Mouse (Mus musculus) kidney, postnatal 0 days (tissue): Measurements from ENCODE around the gene Pla1a. TPM values are rescaled to one million over a fixed set of nuclear protein-coding genes. Genes with fewer than 3 reads are reported as not detected.

ENCODE experiments used
- ATAC-seq: fragments of 200-750 bp; cut with Nextera tagmentation; replicated peaks from 2 replicates; pipeline ENCODE4 v1.8.0; 2017; ENCODE audit warnings: low read depth, moderate number of reproducible peaks, moderate TSS enrichment, moderate library complexity; ENCODE audit not compliant: low FRiP score
- DNase-seq: peaks from one replicate; pipeline ENCODE4 v3.0.0-alpha.2; 2016; ENCODE audit warnings: low spot score
- H3K27ac ChIP-seq: fragments of 300-500 bp; sonication (generic); 2 replicates; pipeline ENCODE4 v1.5.1; 2014; ENCODE audit warnings: mild to moderate bottlenecking
- H3K27me3 ChIP-seq: fragments of 300-500 bp; sonication (generic); 2 replicates; pipeline ENCODE4 v1.6.1; 2014; ENCODE audit warnings: low read length, mixed read lengths; ENCODE audit not compliant: insufficient read depth
- H3K36me3 ChIP-seq: fragments of 300-500 bp; sonication (generic); 2 replicates; pipeline ENCODE4 v1.6.1; 2014; ENCODE audit warnings: low read length, mixed read lengths; ENCODE audit not compliant: insufficient read depth
- H3K4me1 ChIP-seq: fragments of 300-500 bp; sonication (generic); replicated peaks from 2 replicates; pipeline ENCODE4 v1.6.1; 2014; ENCODE audit warnings: antibody characterized with exemption, low read length, mixed read lengths; ENCODE audit not compliant: insufficient read depth
- H3K4me2 ChIP-seq: fragments of 300-500 bp; sonication (generic); 2 replicates; pipeline ENCODE4 v1.6.1; 2014; ENCODE audit warnings: mild to moderate bottlenecking, low read length, moderate library complexity, mixed read lengths
- H3K4me3 ChIP-seq: fragments of 300-500 bp; sonication (generic); replicated peaks from 2 replicates; pipeline ENCODE4 v1.5.1; 2014; ENCODE audit warnings: low read depth, low read length
- H3K9ac ChIP-seq: fragments of 300-500 bp; sonication (generic); 2 replicates; pipeline ENCODE4 v1.6.1; 2014; ENCODE audit warnings: low read depth, low read length
- H3K9me3 ChIP-seq: fragments of 300-500 bp; sonication (generic); replicated peaks from 2 replicates; pipeline ENCODE4 v1.6.1; 2016; ENCODE audit warnings: low read length, inconsistent platforms, mixed read lengths
- CTCF ChIP-seq: IDR thresholded peaks from 2 replicates; pipeline ENCODE4 v1.5.1; 2016; ENCODE audit warnings: antibody characterized with exemption, low read depth, mild to moderate bottlenecking, moderate library complexity
- WGBS: fragments of 180-500 bp; shearing (Covaris S2); extraction: QIAGEN DNeasy Blood & Tissue Kit; methylation state at CpG from one replicate; pipeline ENCODE4 v1.1.7; 2014; 5-methylcytosine and 5-hydroxymethylcytosine counted together
- polyA plus RNA-seq: library from polyadenylated mRNA; unstranded; fragments of >200 nt; fragmentation: Nextera tagmentation; extraction: Ambion mirVana; gene quantifications from 2 replicates; pipeline ENCODE4 v1.2.1, GENCODE M21; 2015

Pla1a gene
- polyA plus RNA-seq, 1 experiment from 2014 or later: 36.5 TPM

DNA sequence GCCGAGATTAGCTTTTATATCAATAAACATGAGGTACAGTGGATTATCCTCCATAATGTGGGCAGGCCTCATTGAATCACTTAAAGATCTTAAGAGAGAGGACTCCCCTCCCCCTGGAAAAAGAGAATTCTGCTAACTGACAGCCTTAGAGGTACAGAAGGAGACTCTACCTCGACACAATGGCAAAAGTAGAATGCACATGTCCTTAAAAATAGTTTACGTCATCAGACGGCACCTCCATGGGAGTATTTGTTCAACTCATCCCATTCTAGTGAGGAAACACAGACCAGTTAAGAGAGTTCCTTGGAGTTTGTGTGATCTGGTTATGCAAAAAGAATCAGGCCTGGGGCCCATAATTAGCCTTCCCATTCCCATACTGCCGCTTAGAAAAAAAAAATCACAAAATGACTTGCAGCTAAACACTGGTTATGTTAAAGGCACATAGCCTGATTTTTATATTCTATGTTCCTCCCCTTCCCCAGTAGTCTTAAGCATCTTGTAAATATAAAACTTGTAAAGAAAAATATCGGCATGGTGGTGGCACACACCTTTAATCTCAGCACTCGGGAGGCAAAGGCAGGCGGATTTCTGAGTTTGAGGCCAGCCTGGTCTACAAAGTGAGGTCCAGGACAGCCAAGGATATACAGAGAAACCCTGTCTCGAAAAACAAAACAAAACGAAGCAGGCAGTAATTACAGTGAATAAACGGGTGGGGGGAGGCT lies 21.7 kb upstream of the Pla1a start:
- Histone ChIP-seq H3K4me3 (no peak overlapping the region), H3K4me1 (0 out of 2 replicates have a peak, but pooled peaks cover 4% of the 10 kb centered on the region), H3K27ac (no peak overlapping the region), H3K9ac (no peak overlapping the region), H3K27me3 (no peaks in the 10 kb centered on the region), H3K9me3 (no peaks in the 10 kb centered on the region), H3K4me2 (no peak overlapping the region), H3K36me3 (no peaks in the 10 kb centered on the region)
- WGBS: 71% methylated on average over 11 of the region's 11 CpGs
- DNase-seq (no peak), ATAC-seq (no peak)
- TF ChIP-seq CTCF: no peak

GRCm38 (mm10) chr16:38453952-38454351 lies 21.0 kb upstream of the Pla1a start:
- H3K9me3 ChIP-seq: no peaks in the 10 kb centered on the region
- WGBS: 92% methylated on average over 4 of the region's 4 CpGs
- H3K27me3 ChIP-seq: no peaks in the 10 kb centered on the region
- DNase-seq: no peak
- no peak for TF ChIP-seq CTCF
- H3K4me1 ChIP-seq: 0 out of 2 replicates have a peak, but pooled peaks cover 4% of the 10 kb centered on the region
- H3K27ac ChIP-seq: no peak overlapping the region
- H3K4me2 ChIP-seq: no peak overlapping the region
- H3K9ac ChIP-seq: no peak overlapping the region
- no peak for ATAC-seq
- H3K36me3 ChIP-seq: no peaks in the 10 kb centered on the region
- H3K4me3 ChIP-seq: no peak overlapping the region

GRCm38 (mm10) chr16:38453203-38453553 lies 20.2 kb upstream of the Pla1a start:
- no peaks in the 10 kb centered on the region for H3K27me3 ChIP-seq
- 0 out of 2 replicates have a peak, but pooled peaks cover 4% of the 10 kb centered on the region for H3K4me1 ChIP-seq
- peak overlapping the region; percentile 89 for H3K9ac ChIP-seq
- no peak for DNase-seq
- peak overlapping the region; percentile 97 for H3K27ac ChIP-seq
- H3K36me3 ChIP-seq: 0 out of 2 replicates have a peak, but pooled peaks cover under 1% of the 10 kb centered on the region
- TF ChIP-seq CTCF: no peak
- 20% methylated on average over 3 of the region's 3 CpGs for WGBS
- ATAC-seq: no peak
- H3K9me3 ChIP-seq: no peaks in the 10 kb centered on the region
- H3K4me2 ChIP-seq: peak overlapping the region; percentile 90
- H3K4me3 ChIP-seq: peak overlapping the region; percentile 63

DNA sequence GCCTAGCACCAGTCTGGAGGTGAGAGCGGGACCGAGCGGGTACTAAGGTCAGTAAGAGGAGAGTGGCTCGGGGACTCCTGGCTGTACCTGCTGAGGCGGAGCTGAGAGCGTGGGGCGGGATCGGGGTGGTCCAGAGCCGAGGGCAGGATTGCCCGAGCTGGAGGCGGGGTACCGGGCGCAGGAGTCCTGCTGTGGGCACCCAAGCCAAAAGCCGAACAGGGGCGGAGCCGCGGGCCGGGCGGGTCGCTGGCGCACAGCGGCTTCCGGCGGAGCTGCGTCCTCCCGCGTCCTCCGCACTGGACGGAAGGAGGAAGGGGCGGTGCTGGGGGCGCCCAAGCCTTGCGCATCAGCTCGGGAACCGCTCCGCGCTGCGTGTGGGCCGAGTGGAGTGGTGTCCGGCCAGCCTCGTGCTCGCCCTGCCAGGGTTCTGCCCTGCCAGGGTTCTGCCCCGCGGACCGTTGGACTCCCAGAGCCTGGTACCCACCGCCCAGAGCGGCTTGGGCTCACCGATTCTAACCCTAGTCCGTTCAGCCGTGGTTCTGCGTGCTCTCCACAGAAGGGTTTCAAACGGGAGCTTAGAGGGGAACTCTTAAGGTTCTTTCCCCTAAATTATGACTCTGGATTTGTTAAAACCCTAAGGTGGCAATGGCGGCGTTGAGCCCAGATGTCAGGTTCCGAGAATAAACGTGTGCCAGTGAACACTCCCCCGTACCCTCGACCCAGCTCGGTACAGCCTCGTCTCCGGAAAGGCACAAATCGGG lies 19.7 kb upstream of the Pla1a start, which contains the start of gene Adprh:
Adprh (minus strand) TSS at position 262 of the 761 bp plus-strand sequence.
- no peaks in the 10 kb centered on the region for H3K9me3 ChIP-seq
- H3K27me3 ChIP-seq: no peaks in the 10 kb centered on the region
- DNase-seq (peak; percentile 95), ATAC-seq (peak; percentile 97)
- TF ChIP-seq CTCF: no peak; the same call in 1 of the 2 replicates
- peak within 1 kb of the TSS; percentile 63 for H3K4me3 ChIP-seq
- under 1% methylated on average over 52 of the region's 61 CpGs for WGBS
- H3K4me2 ChIP-seq: peak within 1 kb of the TSS; percentile 90
- H3K9ac ChIP-seq: peak within 1 kb of the TSS; percentile 89
- H3K27ac ChIP-seq: peak within 1 kb of the TSS; percentile 97
- 0 out of 2 replicates have a peak, but pooled peaks cover 4% of the 10 kb centered on the region for H3K4me1 ChIP-seq
- H3K36me3 ChIP-seq: 0 out of 2 replicates have a peak, but pooled peaks cover 5% of the 10 kb centered on the region

DNA sequence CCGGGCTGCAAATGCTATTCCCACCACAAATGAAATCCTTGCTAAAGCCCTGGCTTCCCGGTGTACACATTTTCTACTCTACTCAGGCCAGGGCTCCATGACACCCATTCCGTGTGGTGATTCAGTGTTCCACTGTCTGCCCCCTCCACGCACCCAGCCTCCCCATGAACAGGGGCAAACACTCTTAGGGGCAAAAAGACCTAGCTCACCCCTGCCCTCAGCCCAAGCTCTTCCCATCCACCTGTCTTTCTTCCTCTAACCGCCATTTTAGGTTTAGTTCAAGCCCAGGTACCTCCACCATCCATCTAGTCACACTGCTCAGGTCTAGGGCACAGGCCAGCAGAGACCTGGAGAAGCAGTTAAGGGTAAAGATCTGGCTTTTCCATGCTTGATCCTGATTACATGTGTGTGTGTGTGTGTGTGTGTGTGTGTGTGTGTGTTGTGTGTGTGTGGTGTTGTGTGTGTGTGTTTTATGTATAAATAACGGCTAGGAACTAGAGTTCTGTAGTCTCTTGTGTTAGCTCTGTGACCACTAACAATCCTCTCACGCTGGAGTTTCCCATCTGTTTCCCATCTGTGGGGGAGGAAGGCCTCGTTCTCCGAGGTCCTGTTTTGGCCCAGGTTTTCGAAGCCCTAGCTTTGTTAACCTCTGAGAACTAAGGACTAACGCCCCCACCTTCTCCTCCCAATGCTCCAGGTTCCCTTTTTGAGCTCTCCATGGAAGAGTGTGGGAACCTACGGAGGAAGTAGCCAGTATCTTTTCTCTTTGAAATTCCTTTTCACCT lies 18.7 kb upstream of the Pla1a start:
- peak; percentile 60 for DNase-seq
- Histone ChIP-seq H3K4me2 (peak overlapping the region; percentile 90), H3K9ac (peak overlapping the region; percentile 89), H3K36me3 (peaks cover 15% of the 10 kb centered on the region), H3K4me3 (peak overlapping the region; percentile 63), H3K27ac (peak overlapping the region; percentile 97), H3K4me1 (0 out of 2 replicates have a peak, but pooled peaks cover 4% of the 10 kb centered on the region), H3K9me3 (no peaks in the 10 kb centered on the region), H3K27me3 (no peaks in the 10 kb centered on the region)
- no peak for ATAC-seq
- no peak for TF ChIP-seq CTCF
- WGBS: 40% methylated on average over 12 of the region's 12 CpGs

DNA sequence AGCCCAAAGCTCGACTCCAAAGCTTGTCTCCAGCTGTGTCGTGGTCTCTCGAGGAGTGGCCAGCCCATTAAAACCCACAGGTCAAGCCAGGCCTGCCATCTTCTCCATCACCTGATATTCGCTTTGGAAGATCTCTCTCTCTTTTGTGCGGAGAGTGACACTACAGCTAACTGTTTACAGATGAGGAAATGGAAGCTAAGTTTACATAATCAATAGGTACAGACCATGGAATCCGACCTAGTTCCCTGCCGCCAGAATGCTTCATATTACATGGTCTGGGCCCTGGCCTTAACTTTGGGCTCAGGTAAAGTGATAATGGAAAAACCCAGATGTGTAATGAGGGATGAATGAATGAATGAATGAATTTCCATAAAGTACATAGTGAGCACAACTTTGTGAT lies 17.8 kb upstream of the Pla1a start:
- no peak overlapping the region for H3K4me3 ChIP-seq
- no peak overlapping the region for H3K9ac ChIP-seq
- H3K9me3 ChIP-seq: no peaks in the 10 kb centered on the region
- WGBS: 93% methylated on average over 7 of the region's 7 CpGs
- H3K4me2 ChIP-seq: no peak overlapping the region
- TF ChIP-seq CTCF: no peak
- no peak for ATAC-seq
- H3K27ac ChIP-seq: no peak overlapping the region
- H3K4me1 ChIP-seq: 0 out of 2 replicates have a peak, but pooled peaks cover 4% of the 10 kb centered on the region
- DNase-seq: no peak
- peaks cover 21% of the 10 kb centered on the region for H3K36me3 ChIP-seq
- no peaks in the 10 kb centered on the region for H3K27me3 ChIP-seq
